Mouse (Mus musculus): ENCODE measurements at regions not wholly inside any gene's neighbourhood (a gene's known extent, or its start where the extent isn't known, plus 50 kb on each side); places are given as distances from the start of the nearest gene placed in this dataset.

DNA sequence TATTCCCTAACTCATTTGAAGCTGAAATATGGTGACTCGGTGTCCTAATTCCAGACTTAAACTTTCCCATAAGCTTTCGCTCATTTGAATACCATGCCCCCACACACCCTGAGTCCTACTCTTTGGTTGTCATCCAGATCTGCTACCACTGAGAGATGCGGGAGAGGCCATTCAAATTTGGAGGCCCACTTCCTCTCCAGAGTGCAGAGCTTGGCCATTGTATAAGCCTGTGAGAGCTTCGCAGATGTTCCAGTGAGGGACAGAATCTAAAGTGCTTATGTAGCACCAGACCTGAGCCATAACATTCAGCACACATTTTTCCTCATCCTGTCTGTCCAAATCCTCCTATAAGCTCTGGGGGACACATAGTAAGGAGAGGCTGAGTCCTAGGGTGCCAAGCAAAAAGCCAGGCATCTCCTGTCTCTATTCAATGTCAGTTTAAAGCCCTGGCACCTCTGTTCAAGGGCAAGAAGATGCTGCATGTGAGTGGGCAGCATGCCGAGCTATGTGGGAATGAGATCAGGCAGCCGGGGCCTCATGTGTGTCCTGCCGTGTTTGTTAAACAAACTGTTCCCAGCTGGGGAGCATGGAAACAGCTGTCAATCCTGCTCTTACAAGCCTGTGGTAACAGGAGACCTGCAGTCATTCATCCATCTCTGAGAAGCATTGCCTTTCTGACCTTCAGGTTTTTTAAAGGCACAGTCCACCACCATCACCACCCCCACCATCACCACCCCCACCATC lies 113.9 kb downstream of the Tex36 start:
- DNase-seq: no peak
- Histone ChIP-seq H3K27ac (no peak overlapping the region), H3K4me3 (no peak overlapping the region)
- TF ChIP-seq CTCF (IDR thresholded peaks at IDR 0.05): no peak
- intact Hi-C loops (cut with DNase I): no loop called here

DNA sequence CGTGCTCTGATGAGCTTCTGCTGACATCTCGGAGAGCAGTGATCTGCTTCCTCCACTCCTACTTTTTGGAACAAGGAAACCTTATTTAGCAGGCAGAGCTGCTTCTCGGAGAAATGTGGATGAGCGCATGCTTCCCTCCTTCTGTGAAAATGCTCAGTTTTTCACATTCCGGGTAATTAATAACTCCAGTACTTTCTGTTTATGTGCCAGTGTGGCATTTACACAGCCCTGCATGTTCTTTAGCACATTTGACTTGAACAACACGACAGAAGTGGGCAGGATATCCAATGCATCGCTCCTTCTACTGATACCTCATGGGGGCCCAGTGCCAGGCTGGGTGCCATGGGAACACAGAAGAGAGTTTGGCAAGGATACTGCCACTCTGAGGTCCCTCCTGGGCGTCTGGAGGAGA lies 117.5 kb downstream of the Tex36 start:
- TF ChIP-seq CTCF (IDR thresholded peaks at IDR 0.05): no peak
- H3K4me3 ChIP-seq: no peak overlapping the region
- intact Hi-C loops (cut with DNase I): no loop called here
- no peak for DNase-seq
- H3K27ac ChIP-seq: no peak overlapping the region

DNA sequence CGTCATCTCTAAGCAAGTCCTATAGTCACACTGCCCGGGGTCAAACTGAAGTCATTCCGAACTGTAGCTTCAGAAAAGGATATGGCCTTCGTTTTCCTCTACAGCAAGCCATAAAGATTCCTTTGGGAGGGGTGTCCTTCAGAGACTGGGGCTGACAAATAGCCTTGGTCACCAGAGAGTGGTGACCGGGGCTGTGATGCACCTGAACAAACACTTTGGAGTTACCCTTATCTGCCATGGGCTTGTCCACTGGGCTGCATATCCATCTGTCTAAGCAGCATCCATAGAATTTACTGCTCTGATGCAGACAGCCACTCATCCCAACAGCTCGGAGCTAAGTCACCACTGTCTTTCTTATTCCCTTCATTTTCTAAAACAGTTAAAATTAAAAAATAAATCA lies 120.4 kb downstream of the Tex36 start:
- intact Hi-C loops (cut with DNase I): no loop called here
- DNase-seq: no peak
- Histone ChIP-seq H3K4me3 (no peak overlapping the region), H3K27ac (no peak overlapping the region)
- TF ChIP-seq CTCF (IDR thresholded peaks at IDR 0.05): no peak

DNA sequence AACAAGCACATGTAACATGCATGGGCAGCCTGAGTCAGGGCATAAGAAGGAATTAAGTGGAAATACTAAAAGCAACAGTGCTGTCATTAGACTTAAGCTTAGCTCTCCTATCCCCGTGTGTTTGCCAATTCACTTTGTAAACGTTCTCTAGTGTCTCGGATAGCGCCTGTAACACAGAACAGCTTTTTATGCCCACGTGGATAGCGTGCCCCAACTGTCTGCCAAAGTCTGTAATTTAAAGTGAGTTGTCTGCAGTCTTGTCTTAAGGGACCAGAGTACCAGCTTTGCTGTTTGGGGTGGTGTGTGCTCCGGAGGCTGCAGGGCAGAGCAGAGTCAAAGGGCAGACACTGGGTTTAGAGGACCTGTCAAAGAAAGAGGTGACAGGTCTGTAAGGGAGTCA lies 122.3 kb downstream of the Tex36 start:
- intact Hi-C loops (cut with DNase I): no loop called here
- no peak for DNase-seq
- Histone ChIP-seq H3K27ac (no peak overlapping the region), H3K4me3 (no peak overlapping the region)
- TF ChIP-seq CTCF (IDR thresholded peaks at IDR 0.05): no peak

DNA sequence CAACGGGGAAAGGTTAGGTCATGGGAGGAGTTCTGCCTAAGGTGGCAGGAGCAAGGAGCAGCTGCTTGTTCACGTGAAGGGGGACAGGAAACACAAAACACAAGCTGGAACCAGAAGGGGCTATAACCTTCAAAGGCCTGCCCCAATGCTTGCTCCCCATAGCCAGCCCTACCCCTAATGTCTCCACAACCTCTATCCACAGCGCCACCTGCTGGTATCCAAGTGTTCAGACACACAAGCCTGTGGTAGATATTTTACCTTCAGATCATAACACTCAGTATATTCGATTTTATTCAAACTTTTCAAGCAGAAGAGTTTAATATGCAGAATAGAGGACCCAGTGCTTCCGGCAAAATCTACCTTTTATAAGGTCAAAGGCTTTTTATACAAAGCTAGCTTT lies 124.0 kb downstream of the Tex36 start:
- H3K4me3 ChIP-seq: no peak overlapping the region
- peak; percentile 21; the same call in 1 of the 2 replicates for TF ChIP-seq CTCF (IDR thresholded peaks at IDR 0.05)
- DNase-seq: no peak
- H3K27ac ChIP-seq: no peak overlapping the region
- intact Hi-C loops (cut with DNase I): no loop called here

DNA sequence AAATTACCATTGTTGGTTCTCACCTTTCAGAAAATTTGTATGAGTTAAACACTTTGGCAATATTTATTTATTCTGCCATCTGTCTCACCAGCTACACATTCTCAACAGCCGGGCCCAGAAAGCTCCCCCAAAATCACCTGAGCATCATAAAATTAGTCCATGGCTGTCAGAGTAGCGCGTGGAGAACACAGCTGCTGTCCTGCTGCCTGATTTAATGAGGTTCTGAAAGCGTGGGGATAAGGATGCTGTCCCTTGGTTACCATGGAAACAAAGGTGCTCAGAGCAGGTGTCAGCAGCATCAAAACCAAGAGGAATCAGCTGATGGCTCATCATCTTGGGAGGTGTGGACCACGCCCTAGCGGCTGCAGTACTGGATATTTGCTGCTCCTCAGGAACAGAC lies 124.7 kb downstream of the Tex36 start:
- Histone ChIP-seq H3K27ac (no peak overlapping the region), H3K4me3 (no peak overlapping the region)
- intact Hi-C loops (cut with DNase I): no loop called here
- DNase-seq: no peak
- no peak for TF ChIP-seq CTCF (IDR thresholded peaks at IDR 0.05)

DNA sequence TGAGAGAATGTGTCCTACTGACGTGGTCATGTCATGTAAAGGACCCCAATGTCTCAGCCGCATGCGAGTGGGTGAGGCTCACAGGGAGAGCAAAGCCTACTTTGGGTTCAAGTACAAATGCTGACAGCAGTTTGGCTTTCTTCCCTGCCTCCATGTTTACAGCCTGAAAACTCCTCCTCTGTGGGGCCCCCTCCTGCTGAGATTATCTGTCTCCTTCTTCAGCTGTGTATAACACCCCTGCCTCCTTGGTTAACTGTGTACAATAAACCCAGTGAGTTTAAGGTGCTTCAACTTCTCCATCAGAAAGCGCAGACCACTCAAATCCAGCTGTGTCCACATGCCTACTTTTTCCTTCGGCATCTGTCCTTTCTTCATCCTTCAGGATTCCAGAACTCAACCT lies 130.3 kb downstream of the Tex36 start:
- no peak for DNase-seq
- no peak for TF ChIP-seq CTCF (IDR thresholded peaks at IDR 0.05)
- Histone ChIP-seq H3K27ac (no peak overlapping the region), H3K4me3 (no peak overlapping the region)
- intact Hi-C loops (cut with DNase I): no loop called here

DNA sequence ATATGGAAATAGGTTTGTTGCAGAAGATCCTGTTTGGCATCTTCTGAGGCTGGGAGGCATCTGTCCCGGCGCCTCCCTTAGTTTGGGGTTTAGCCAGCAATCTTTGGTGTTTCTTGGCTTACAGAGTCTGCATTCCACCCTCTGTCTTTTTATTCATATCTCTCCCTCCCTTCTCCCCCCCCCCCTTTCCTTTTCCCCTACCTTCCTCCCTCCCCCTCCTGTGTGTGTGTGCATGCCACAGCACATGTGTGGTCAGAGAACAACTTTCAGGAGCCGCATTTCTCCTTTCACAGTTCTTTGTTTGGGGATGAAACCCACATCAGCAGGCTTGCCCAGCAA lies 131.4 kb downstream of the Tex36 start:
- no peak overlapping the region for H3K4me3 ChIP-seq
- intact Hi-C loops (cut with DNase I): no loop called here
- no peak for DNase-seq
- no peak for TF ChIP-seq CTCF (IDR thresholded peaks at IDR 0.05)
- no peak overlapping the region for H3K27ac ChIP-seq

DNA sequence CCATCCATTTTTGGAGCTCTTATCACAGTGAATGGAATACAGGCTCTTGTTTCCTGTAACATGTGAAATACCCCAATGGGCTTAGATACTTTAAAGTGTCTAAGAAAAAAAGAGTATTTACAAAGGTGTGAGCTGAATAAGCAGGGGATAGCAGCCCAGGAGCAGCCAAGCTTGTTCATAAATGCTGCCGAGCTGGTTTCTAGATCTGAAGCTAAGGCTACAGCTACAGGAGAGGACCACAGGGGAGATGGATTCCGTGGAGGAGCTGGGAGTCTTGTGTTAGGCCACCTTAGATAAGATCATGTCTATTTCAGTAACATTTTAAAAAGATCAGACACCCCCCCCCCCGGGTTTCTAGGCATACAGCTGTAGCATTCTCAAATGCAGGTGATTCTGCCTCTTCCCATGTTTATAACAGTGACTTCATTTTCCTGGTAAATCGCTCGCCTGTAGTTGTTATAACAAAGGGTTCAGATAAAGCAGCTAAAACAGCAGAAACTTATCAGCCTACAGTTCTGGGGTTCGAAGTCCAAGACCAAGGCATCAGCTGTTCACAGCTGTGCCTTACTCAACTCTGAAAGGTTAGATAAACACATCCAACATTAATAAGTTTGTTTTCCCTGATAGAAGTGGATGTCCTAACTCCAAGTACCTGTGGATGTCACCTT lies 131.9 kb downstream of the Tex36 start:
- intact Hi-C loops (cut with DNase I): no loop called here
- Histone ChIP-seq H3K4me3 (no peak overlapping the region), H3K27ac (no peak overlapping the region)
- no peak for TF ChIP-seq CTCF (IDR thresholded peaks at IDR 0.05)
- DNase-seq: no peak

DNA sequence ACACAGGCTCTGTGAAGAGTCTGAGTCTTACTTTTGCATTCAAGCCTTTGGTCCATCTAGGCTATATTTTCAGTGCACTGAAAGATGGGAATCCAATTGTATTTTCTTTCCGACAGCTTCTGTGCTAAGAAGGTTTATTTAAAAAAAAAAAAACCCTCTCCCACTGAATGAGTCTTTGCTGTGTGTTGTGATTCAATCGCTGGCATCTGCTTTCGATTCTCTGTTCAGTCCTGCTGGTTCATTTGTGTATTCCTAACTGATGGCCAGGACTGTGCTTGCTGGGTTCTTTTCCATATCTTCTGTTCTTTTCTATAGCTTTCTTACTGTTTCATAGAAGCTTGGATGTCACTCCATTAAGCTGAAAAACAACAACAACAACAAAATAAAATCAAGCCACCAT lies 132.9 kb downstream of the Tex36 start:
- intact Hi-C loops (cut with DNase I): no loop called here
- DNase-seq: no peak
- H3K4me3 ChIP-seq: no peak overlapping the region
- TF ChIP-seq CTCF (IDR thresholded peaks at IDR 0.05): no peak
- H3K27ac ChIP-seq: no peak overlapping the region

DNA sequence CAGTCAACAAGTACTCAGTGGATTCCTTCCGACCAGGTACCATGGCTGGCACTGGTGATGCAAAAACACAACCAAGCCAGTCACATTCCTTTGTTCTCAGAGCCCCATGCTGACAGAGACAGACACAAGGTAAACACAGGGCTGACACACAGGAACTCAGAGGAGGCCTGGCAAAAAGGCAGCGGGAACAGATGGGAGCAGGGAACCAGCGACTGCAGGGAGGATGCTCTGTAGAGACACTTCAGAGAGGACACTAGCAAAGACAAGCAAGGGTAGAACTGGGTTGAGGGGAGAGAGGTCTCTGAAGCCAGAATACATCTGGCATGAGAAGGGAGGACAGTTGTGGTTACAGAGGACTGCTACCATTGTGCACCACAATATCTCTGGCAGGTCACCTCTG lies 133.6 kb downstream of the Tex36 start:
- Histone ChIP-seq H3K4me3 (no peak overlapping the region), H3K27ac (no peak overlapping the region)
- no peak for TF ChIP-seq CTCF (IDR thresholded peaks at IDR 0.05)
- intact Hi-C loops (cut with DNase I): no loop called here
- no peak for DNase-seq

DNA sequence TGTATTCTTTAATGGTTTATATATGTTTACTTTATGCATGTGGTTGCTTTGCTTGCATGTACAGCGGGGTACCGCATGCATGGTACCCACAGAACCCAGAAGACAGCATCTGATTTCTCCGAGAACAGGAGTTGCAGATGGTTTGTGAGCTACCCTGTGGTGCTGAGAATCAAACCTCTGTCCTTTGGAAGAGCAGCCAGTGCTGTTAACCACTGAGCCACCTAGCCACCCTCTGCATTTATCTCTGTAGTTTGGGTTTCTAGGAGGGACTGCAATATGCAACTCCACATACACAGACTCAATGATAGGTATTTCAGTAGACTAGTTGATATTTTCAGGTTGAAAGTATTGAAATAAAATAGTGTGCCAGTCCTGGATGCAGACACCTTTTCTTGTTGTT lies 134.4 kb downstream of the Tex36 start:
- Histone ChIP-seq H3K27ac (no peak overlapping the region), H3K4me3 (no peak overlapping the region)
- no peak for TF ChIP-seq CTCF (IDR thresholded peaks at IDR 0.05)
- DNase-seq: no peak
- intact Hi-C loops (cut with DNase I): no loop called here

DNA sequence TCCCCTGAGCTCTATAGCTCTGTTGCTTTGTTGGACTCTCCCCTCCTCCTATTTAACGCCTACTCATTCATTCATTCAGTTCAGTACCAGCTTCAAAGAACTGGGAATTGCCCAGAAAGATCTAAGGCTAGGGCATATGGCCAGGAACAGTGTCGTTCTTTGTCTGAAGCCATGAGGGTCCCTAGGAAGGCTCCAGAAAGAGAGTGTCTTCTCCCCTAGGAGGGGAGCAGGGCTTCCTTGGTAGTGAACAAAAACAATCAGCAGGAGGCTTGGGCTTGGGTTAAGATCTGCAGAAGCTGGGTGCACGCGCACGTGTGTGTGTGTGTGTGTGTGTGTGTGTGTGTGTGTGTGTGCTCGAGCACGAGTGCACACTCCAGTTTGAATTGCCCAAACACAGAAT lies 142.7 kb downstream of the Tex36 start:
- no peak overlapping the region for H3K4me3 ChIP-seq
- DNase-seq: no peak
- H3K27ac ChIP-seq: no peak overlapping the region
- no peak for TF ChIP-seq CTCF (IDR thresholded peaks at IDR 0.05)
- intact Hi-C loops (cut with DNase I): no loop called here

Data from gastrocnemius, adult 2 months (tissue).